Mouse (Mus musculus) limb, embryonic 13.5 days (tissue): ENCODE results near the gene Gas2. TPM values are rescaled to one million over a fixed set of nuclear protein-coding genes. Genes with fewer than 3 reads are reported as not detected.

ENCODE experiments used
- ATAC-seq: fragments of 200-750 bp; cut with Nextera tagmentation; 2 replicates; pipeline ENCODE4 v1.8.0; 2017; ENCODE audit warnings: low read depth, moderate number of reproducible peaks, moderate TSS enrichment; ENCODE audit not compliant: low FRiP score
- H3K27ac ChIP-seq: fragments of 300-500 bp; sonication (generic); 2 replicates; pipeline ENCODE4 v1.5.1; 2015; ENCODE audit warnings: inconsistent platforms, mild to moderate bottlenecking, moderate library complexity
- H3K27me3 ChIP-seq: fragments of 300-500 bp; sonication (generic); 2 replicates; pipeline ENCODE4 v1.6.1; 2015; ENCODE audit warnings: mild to moderate bottlenecking, inconsistent platforms
- H3K36me3 ChIP-seq: fragments of 300-500 bp; sonication (generic); 2 replicates; pipeline ENCODE4 v1.6.1; 2015; ENCODE audit warnings: inconsistent platforms, mild to moderate bottlenecking, moderate library complexity
- H3K4me1 ChIP-seq: fragments of 300-500 bp; sonication (generic); 2 replicates; pipeline ENCODE4 v1.6.1; 2015; ENCODE audit warnings: inconsistent platforms
- H3K4me2 ChIP-seq: fragments of 300-500 bp; sonication (generic); replicated peaks from 2 replicates; pipeline ENCODE4 v1.6.1; 2015; ENCODE audit warnings: inconsistent platforms, mild to moderate bottlenecking, moderate library complexity
- H3K4me3 ChIP-seq: fragments of 300-500 bp; sonication (generic); 2 replicates; pipeline ENCODE4 v1.5.1; 2015; ENCODE audit warnings: moderate library complexity, mild to moderate bottlenecking, inconsistent platforms
- H3K9ac ChIP-seq: fragments of 300-500 bp; sonication (generic); 2 replicates; pipeline ENCODE4 v1.6.1; 2015; ENCODE audit warnings: mild to moderate bottlenecking, inconsistent platforms
- H3K9me3 ChIP-seq: fragments of 300-500 bp; sonication (generic); 2 replicates; pipeline ENCODE4 v1.6.1; 2016; ENCODE audit warnings: inconsistent platforms
- WGBS: fragments of 180-500 bp; shearing (Covaris S2); methylation state at CpG from one replicate; pipeline ENCODE4 v1.1.7; 2015; 5-methylcytosine and 5-hydroxymethylcytosine counted together
- polyA plus RNA-seq: library from polyadenylated mRNA; unstranded; fragments of >200 nt; fragmentation: Nextera tagmentation; extraction: Ambion mirVana; gene quantifications from 2 replicates; pipeline ENCODE4 v1.2.1, GENCODE M21; 2015

The Gas2 gene
- polyA plus RNA-seq, 1 experiment from 2014 or later: 319 TPM

DNA sequence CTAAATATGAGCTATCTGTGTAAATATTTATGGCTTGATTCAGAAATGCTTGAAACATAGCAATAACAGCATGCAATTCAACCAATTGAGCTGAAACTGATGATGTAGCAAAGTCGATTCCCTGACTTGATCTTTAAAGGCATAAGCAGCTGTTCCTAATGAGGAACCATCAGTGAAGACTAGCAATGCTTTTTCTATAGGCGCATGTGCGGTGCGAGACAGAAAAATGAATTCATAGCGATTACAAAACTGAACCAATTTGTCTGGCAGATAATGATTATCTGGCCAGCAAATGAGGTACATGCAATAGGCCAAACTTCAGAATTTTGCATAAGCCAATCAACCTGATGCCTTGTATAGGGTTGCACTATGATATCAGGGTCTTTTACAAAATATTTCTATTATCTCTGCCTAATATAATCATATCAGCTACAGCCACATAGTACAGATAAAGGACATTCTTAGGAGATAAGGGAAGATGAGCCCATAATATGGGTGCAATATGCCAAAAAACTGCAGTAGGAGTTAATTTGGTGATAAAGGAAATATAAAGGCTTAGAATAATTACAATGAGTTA is 162.3 kb downstream of the Gas2 start:
- Histone ChIP-seq H3K27me3 (no peaks in the 10 kb centered on the region), H3K27ac (no peak overlapping the region), H3K4me1 (no peaks in the 10 kb centered on the region), H3K9ac (no peak overlapping the region), H3K9me3 (no peaks in the 10 kb centered on the region), H3K36me3 (no peaks in the 10 kb centered on the region), H3K4me3 (no peak overlapping the region), H3K4me2 (no peak overlapping the region)
- WGBS: 88% methylated on average over 5 of the region's 5 CpGs
- ATAC-seq: no peak

DNA sequence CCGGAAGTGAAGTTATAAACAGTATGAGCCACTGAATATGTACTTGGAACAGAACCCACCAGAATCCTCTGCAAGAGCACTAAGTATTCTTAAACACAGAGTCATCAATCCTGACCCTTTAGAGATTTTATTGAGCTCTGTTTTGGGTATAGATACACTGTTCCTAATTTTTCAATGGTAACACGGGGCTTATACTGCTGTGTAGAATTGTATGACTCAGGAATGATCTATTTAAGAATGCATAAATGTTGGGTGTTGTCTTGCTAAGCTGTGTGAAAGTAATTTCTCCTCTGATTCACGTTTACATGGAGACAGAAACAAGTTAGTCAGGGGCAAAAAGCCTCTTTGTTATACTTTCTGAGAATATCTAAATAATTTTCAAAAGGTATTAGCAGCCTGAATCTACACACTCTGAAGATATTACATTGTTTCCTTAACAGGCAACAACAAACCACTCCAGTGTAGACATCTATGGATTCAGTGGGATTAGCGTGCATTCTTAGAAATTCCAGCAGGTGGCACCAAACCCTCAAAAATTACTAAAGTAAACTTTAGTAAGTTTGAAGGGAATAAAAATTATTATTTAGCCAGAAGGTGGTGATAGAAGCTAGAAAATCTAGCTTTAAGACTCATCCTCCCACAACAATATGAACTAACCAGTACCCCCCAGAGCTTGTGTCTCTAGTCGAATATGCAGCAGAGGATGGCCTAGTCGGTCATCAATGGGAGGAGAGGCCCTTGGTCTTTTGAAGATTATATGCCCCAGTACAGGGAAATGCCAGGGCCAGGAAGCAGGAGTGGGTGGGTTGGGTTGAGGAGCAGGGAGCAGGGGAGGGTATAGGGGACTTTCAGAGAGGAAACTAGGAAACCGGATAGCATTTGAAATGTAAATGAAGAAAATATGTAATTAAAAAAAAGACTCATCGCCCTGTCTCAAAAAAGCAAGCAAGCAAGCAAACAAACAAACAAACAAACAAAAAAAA is 176.1 kb downstream of the Gas2 start:
- WGBS: 45% methylated on average over 8 of the region's 8 CpGs
- Histone ChIP-seq H3K4me1 (no peaks in the 10 kb centered on the region), H3K9me3 (no peaks in the 10 kb centered on the region), H3K9ac (no peak overlapping the region), H3K36me3 (no peaks in the 10 kb centered on the region), H3K27ac (no peak overlapping the region), H3K27me3 (no peaks in the 10 kb centered on the region), H3K4me3 (no peak overlapping the region), H3K4me2 (no peak overlapping the region)
- ATAC-seq: no peak

Other genes starting within 250 kb of the Gas2 start
- 0.75 and 0.89 TPM in 2 replicates for gene Slc17a6, start 240.0 kb upstream of the Gas2 start, polyA plus RNA-seq
- 13.5 and 15.0 TPM in 2 replicates for gene Fancf, start 252 bp downstream of the Gas2 start, polyA plus RNA-seq
- gene Svip, start 144.0 kb downstream of the Gas2 start, polyA plus RNA-seq: 3.3 and 3.9 TPM in 2 replicates
- not detected in 2 replicates for gene 1700015G11Rik, start 153.7 kb downstream of the Gas2 start, polyA plus RNA-seq